Mouse (Mus musculus): ENCODE data around the gene Rabgef1. TPM values are rescaled to one million over a fixed set of nuclear protein-coding genes. Genes with fewer than 3 reads are reported as not detected.

The Rabgef1 gene
- polyA plus RNA-seq, 1 experiment: 25.4 TPM

DNA sequence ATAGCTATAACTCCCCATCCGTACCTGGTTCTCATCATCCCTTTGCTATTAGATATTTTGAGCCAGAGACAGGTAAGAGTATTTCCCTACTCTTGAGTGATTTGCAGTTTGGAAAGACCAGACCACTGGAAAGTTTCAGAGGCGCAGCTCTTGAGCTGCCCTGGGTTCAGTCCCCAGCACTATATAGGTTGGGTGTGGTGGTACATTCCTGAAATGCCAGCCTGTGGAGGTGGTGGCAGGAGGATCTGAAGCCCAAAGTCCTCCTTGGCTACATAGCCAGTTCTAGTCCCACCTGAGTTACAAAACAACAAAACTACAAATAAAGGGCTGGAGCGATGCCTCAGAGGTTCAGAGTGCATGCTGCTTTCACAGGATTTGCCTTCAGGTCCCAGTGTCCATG, 55.2 kb downstream of the Rabgef1 start:
- Histone ChIP-seq H3K4me3 (ENCODE audit: insufficient read depth, low read length) (no peak overlapping the region), H3K4me1 (ENCODE audit: control insufficient read depth, insufficient read depth, low read length) (peaks cover 20% of the 10 kb centered on the region), H3K27ac (ENCODE audit: insufficient read depth, low read depth, low read length) (no peak overlapping the region)
- no peak for TF ChIP-seq POLR2A (IDR thresholded peaks at IDR 0.05; ENCODE audit: borderline replicate concordance, low read depth, low read length)
- TF ChIP-seq CTCF (IDR thresholded peaks at IDR 0.05; ENCODE audit: low read depth, low read length): no peak

DNA sequence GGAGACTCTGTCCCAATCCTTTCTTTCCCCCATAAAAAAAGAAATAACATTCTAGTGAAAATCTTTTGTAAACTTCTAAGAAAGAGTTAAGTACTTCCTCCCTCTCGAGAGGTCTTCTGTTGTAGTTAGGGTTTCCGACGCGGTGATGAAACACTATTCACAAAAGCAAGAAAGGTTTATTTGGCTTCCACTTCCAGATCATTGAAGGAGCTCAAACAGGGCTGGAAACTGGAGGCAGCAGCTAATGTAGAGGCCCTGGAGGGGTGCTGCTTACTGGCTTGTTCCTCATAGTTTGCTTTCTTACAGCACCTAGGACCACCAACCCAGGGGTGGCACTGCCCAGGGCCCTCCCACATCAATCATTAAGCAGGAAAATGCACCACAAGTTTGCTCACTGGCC, 56.5 kb downstream of the Rabgef1 start:
- Histone ChIP-seq H3K4me3 (ENCODE audit: insufficient read depth, low read length) (no peak overlapping the region), H3K4me1 (ENCODE audit: control insufficient read depth, insufficient read depth, low read length) (peaks cover 19% of the 10 kb centered on the region), H3K27ac (ENCODE audit: insufficient read depth, low read depth, low read length) (no peak overlapping the region)
- no peak for TF ChIP-seq POLR2A (IDR thresholded peaks at IDR 0.05; ENCODE audit: borderline replicate concordance, low read depth, low read length)
- TF ChIP-seq CTCF (IDR thresholded peaks at IDR 0.05; ENCODE audit: low read depth, low read length): no peak

DNA sequence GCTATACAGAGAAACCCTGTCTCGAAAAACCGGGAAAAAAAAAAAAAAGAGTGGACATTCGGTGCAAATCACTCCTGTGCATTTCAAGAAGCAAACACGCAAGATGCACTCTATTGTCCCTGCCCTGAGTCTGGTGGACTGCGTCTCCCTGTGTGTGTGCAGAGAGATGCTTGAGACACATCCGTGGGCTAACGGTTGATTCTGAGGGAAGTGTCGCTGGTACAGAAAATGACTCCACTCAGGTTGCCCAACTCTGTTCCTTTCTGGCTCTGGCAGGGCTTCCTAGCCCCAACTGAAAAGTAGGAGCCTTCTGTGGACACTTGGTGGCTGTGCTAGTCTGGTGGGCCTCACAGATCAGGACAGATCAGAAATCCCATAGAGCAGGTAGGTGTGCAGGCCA, 64.7 kb downstream of the Rabgef1 start:
- TF ChIP-seq CTCF (IDR thresholded peaks at IDR 0.05; ENCODE audit: low read depth, low read length) (no peak), POLR2A (IDR thresholded peaks at IDR 0.05; ENCODE audit: borderline replicate concordance, low read depth, low read length) (no peak)
- Histone ChIP-seq H3K4me3 (ENCODE audit: insufficient read depth, low read length) (no peak overlapping the region), H3K27ac (ENCODE audit: insufficient read depth, low read depth, low read length) (no peak overlapping the region), H3K4me1 (ENCODE audit: control insufficient read depth, insufficient read depth, low read length) (no peaks in the 10 kb centered on the region)

DNA sequence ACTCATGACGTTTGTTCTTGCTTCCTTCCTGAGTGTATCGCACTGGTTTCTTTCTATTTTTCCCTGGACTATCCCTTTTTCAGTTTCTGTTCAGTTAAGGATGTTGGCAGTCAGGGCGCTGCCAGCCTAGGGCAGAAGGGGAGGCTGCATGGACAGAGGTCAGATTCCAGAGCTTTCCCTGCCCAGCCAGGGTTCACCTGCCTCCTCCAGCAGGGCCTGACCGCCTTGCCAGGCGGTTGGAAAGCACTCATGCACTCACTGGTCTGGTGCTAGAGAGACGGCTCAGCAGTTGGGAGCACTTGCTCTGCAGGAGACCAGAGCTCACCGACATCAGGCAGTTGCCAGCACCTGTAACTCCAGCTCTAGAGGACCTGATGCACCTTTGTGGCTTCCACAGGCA, 67.6 kb downstream of the Rabgef1 start:
- no peaks in the 10 kb centered on the region for H3K4me1 ChIP-seq (ENCODE audit: control insufficient read depth, insufficient read depth, low read length)
- no peak overlapping the region for H3K4me3 ChIP-seq (ENCODE audit: insufficient read depth, low read length)
- H3K27ac ChIP-seq (ENCODE audit: insufficient read depth, low read depth, low read length): no peak overlapping the region
- TF ChIP-seq CTCF (IDR thresholded peaks at IDR 0.05; ENCODE audit: low read depth, low read length): no peak
- no peak for TF ChIP-seq POLR2A (IDR thresholded peaks at IDR 0.05; ENCODE audit: borderline replicate concordance, low read depth, low read length)

DNA sequence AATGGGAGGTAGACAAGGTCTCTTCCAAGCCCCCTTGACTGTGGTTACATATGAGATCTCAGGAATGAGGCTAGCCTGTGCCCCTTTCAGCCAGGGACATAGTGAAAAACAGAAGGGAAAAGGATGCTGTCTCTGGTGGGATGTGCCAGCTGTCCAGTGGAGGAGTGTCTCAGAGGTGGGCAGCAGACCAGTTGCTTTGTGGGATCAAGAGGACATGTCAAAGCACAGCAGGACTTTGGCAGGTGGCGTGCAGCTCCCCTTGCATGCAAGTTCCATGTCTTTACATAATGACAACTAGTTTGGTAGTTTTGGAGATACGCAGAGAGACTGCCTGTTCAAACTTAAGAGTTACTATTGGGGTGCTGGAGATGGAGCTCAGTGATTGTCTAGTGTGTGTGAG, 68.3 kb downstream of the Rabgef1 start:
- Histone ChIP-seq H3K4me3 (ENCODE audit: insufficient read depth, low read length) (no peak overlapping the region), H3K27ac (ENCODE audit: insufficient read depth, low read depth, low read length) (no peak overlapping the region), H3K4me1 (ENCODE audit: control insufficient read depth, insufficient read depth, low read length) (no peaks in the 10 kb centered on the region)
- no peak for TF ChIP-seq CTCF (IDR thresholded peaks at IDR 0.05; ENCODE audit: low read depth, low read length)
- TF ChIP-seq POLR2A (IDR thresholded peaks at IDR 0.05; ENCODE audit: borderline replicate concordance, low read depth, low read length): no peak

DNA sequence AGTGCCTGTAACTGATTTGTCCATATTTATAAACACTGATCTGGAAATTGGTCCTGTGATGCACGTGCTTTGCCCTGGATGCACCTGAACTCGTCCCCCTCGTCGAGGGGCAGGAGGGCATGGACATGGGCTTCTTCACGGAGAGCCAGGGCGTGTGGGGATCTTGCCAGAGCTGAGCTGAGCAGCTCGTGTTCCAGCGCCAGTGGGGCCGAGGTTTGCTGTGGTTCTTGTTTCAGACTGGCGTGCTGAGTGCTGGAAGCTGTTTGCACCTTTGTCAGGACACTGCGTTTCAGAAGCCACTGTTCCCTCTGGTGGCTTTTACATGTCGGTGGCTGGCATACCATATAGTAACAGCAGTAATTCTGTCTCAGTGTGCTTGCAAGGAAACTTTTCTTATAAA, 69.8 kb downstream of the Rabgef1 start:
- TF ChIP-seq CTCF (IDR thresholded peaks at IDR 0.05; ENCODE audit: low read depth, low read length): no peak
- no peak overlapping the region for H3K27ac ChIP-seq (ENCODE audit: insufficient read depth, low read depth, low read length)
- H3K4me1 ChIP-seq (ENCODE audit: control insufficient read depth, insufficient read depth, low read length): no peaks in the 10 kb centered on the region
- no peak overlapping the region for H3K4me3 ChIP-seq (ENCODE audit: insufficient read depth, low read length)

DNA sequence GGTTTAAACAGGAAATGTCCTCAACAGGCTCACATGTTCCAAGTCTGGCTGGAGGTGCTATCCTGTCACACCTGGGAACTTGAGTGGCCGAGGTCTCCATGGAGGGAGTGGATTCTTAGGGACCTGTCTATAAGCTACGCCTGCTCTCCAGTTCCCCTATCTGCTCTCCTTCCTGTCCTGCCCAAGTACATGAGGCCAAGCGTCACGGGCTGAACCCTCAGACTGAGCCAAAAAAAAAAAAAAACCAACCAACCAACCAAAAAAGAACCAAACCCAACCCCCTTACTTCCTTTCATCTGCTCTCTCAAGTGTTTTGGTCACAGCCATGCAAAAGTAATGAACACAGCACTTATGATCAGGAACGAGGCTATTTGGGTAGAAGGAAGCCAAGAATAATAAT, 76.2 kb downstream of the Rabgef1 start:
- Histone ChIP-seq H3K27ac (ENCODE audit: insufficient read depth, low read depth, low read length) (peak overlapping the region; percentile 68), H3K4me3 (ENCODE audit: insufficient read depth, low read length) (no peak overlapping the region)

DNA sequence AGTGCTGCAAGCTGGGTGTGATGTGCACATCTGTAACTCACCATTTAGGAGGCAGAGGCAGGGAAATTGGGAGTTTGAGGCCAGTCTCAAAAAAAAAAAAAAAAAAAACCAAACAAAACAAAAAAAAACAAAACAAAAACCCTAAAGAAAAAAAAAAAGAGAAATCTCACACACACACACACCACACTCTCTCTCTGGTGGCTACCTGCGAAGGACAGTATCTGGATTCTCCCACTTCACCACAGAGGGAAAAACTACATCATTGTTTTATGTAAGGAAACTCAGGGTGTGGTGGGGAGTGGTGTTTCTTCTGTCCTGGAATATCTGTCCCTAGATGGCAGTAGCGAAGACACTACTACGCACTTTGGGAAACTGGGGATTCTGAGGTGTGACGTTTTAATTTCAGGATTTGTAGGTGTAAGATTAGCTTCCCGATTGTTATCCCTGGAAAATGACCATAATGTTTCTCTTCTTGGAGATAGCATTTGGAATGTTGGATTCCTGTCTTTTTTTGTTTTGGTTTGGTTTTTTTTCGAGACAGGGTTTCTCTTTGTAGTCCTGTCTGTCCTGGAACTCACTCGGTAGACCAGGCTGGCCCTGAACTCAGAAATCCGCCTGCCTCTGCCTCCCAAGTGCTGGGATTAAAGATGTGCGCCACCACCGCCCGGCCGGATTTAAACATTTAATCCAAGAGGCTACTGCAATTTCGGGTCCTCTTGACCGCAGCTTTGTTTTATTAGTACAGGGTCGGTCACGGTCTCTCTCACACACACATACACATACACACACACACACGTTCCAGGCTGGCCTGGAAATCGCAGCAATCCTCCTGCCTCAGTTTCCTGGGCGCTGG, 82.8 kb downstream of the Rabgef1 start:
- peak overlapping the region; percentile 91 for H3K4me3 ChIP-seq (ENCODE audit: insufficient read depth, low read length)
- H3K4me1 ChIP-seq (ENCODE audit: control insufficient read depth, insufficient read depth, low read length): peaks cover 17% of the 10 kb centered on the region
- H3K27ac ChIP-seq (ENCODE audit: insufficient read depth, low read depth, low read length): peak overlapping the region; percentile 86
- no peak for TF ChIP-seq POLR2A (IDR thresholded peaks at IDR 0.05; ENCODE audit: borderline replicate concordance, low read depth, low read length)
- TF ChIP-seq CTCF (IDR thresholded peaks at IDR 0.05; ENCODE audit: low read depth, low read length): no peak

More for the DNA sequence above, 76.2 kb downstream of the Rabgef1 start:
- peaks cover 13% of the 10 kb centered on the region for H3K4me1 ChIP-seq (ENCODE audit: control insufficient read depth, insufficient read depth, low read length)
- TF ChIP-seq CTCF (IDR thresholded peaks at IDR 0.05; ENCODE audit: low read depth, low read length): no peak
- TF ChIP-seq POLR2A (IDR thresholded peaks at IDR 0.05; ENCODE audit: borderline replicate concordance, low read depth, low read length): no peak

DNA sequence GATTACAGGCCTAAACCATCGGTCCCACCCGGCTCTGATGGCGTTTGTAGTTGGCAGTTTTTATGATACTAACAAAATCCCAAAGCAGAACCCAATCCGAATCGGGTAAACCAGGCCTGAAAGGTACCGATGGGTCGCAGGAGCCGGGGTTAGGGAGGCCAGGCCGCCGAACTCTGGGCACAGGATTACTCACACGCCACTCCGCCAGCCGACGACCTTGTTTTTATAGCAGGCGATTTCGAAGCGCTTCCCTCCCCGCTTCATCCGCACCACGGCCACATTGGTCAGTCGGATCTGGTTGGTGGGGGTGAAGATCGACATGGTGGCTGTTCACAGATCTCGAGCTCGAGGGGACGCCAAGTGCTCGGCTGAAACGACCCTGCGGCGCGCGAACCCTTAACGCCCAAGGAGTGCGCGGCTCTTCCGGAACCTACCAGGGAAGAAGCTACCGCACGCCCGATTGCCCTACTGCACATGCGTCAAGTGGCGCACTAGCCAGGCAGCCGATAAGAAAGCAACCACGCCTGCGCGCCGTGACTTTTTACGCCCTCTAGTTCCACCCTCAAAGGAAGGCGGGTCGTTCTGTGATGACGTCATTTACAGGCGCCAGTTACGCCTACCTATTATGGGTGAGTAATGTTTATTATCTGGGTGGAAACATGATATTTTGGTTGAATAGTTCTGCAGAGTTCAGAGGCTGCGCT, 83.6 kb downstream of the Rabgef1 start, which contains the start of the genes Sbds and Tyw1:
Gene Sbds (minus strand): TSS at position 514 of the 704 bp plus-strand sequence.
Gene Tyw1 (plus strand): TSS at position 603 of the 704 bp plus-strand sequence.
- Histone ChIP-seq H3K4me1 (ENCODE audit: control insufficient read depth, insufficient read depth, low read length) (peaks cover 17% of the 10 kb centered on the region), H3K4me3 (ENCODE audit: insufficient read depth, low read length) (peak within 1 kb of the TSS; percentile 91), H3K27ac (ENCODE audit: insufficient read depth, low read depth, low read length) (peak within 1 kb of the TSS; percentile 86)
- no peak for TF ChIP-seq CTCF (IDR thresholded peaks at IDR 0.05; ENCODE audit: low read depth, low read length)
- TF ChIP-seq POLR2A (IDR thresholded peaks at IDR 0.05; ENCODE audit: borderline replicate concordance, low read depth, low read length): no peak

DNA sequence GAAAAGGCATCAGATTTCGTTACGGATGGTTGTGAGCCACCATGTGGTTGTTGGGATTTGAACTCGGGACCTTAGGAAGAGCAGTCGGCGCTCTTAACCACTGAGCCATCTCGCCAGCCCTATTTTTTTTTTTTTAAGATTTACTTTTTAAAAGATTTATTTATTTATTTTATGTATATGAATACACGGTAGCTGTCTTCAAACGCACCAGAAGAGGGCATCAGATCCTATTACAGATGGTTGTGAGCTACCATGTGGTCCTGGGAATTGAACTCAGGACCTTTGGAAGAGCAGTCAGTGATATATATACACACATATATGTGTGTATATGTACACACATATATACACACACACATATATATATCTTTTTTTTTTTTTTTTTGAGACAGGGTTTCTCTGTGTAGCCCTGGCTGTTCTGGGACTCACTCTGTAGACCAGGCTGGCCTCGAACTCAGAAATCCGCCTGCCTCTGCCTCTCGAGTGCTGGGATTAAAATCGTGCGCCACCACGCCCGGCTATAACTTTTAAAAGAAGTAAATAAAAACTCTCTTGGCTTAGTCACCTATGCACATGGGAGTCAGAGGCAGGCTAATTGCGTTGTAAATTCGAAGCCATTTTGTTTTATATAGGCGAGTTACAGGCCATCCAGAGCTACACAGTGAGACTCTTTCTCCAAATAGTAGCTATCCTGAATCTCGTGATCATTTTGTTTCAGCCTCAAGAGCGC, 84.4 kb downstream of the Rabgef1 start:
- Histone ChIP-seq H3K4me1 (ENCODE audit: control insufficient read depth, insufficient read depth, low read length) (peaks cover 17% of the 10 kb centered on the region), H3K4me3 (ENCODE audit: insufficient read depth, low read length) (peak overlapping the region; percentile 58), H3K27ac (ENCODE audit: insufficient read depth, low read depth, low read length) (peak overlapping the region; percentile 53)

Data from bone marrow macrophage, adult 2 months (primary cell).